Mouse (Mus musculus) small intestine, adult 2 months (tissue): ENCODE data around the gene Hspa1a. TPM values are rescaled to one million over a fixed set of nuclear protein-coding genes. Genes with fewer than 3 reads are reported as not detected.

Source experiments
- H3K27ac ChIP-seq: fragments of 200-500 bp; 2 replicates; pipeline ENCODE4 v1.5.1; 2012; ENCODE audit warnings: low read depth, low read length, control low read depth, inconsistent platforms; ENCODE audit not compliant: insufficient read depth
- H3K27me3 ChIP-seq: fragments of 200-500 bp; 2 replicates; pipeline ENCODE4 v1.6.1; 2012; ENCODE audit warnings: mild to moderate bottlenecking, moderate library complexity, low read length, inconsistent platforms; ENCODE audit not compliant: control insufficient read depth, insufficient read depth
- H3K36me3 ChIP-seq: fragments of 200-500 bp; 2 replicates; pipeline ENCODE4 v1.6.1; 2012; ENCODE audit warnings: mild to moderate bottlenecking, low read length, control low read depth, inconsistent platforms; ENCODE audit not compliant: control insufficient read depth, insufficient read depth
- H3K4me1 ChIP-seq: fragments of 200-500 bp; 2 replicates; pipeline ENCODE4 v1.6.1; 2012; ENCODE audit warnings: low read length, inconsistent platforms, mixed read lengths; ENCODE audit not compliant: control insufficient read depth, insufficient read depth, insufficient read length
- H3K4me3 ChIP-seq: fragments of 200-500 bp; 2 replicates; pipeline ENCODE4 v1.5.1; 2012; ENCODE audit warnings: low read depth, mild to moderate bottlenecking, control low read depth, inconsistent platforms, low read length, moderate library complexity
- CTCF ChIP-seq: fragments of 200-500 bp; IDR thresholded peaks from 2 replicates; pipeline ENCODE4 v1.5.1; 2012; ENCODE audit warnings: low read depth, mild to moderate bottlenecking, control low read depth, inconsistent platforms, low read length, moderate library complexity, mixed read lengths; ENCODE audit not compliant: insufficient replicate concordance, insufficient read length; ENCODE audit errors: extremely low read depth
- POLR2A ChIP-seq: fragments of 200-500 bp; IDR thresholded peaks from 2 replicates; pipeline ENCODE4 v1.6.1; 2012; ENCODE audit warnings: low read depth, mild to moderate bottlenecking, control low read depth, inconsistent platforms, low read length, moderate library complexity
- WGBS: fragments of 180-500 bp; shearing (Covaris S2); methylation state at CpG from one replicate; pipeline ENCODE4 v1.1.7; 2018; 5-methylcytosine and 5-hydroxymethylcytosine counted together
- polyA plus RNA-seq: library from polyadenylated mRNA; depleted of rRNA; stranded (reverse); fragments of >200 nt; gene quantifications from 2 replicates; pipeline ENCODE4 v1.2.3, GENCODE M21; 2012

Gene Hspa1a
- polyA plus RNA-seq, 1 experiment = 8.9 TPM

DNA sequence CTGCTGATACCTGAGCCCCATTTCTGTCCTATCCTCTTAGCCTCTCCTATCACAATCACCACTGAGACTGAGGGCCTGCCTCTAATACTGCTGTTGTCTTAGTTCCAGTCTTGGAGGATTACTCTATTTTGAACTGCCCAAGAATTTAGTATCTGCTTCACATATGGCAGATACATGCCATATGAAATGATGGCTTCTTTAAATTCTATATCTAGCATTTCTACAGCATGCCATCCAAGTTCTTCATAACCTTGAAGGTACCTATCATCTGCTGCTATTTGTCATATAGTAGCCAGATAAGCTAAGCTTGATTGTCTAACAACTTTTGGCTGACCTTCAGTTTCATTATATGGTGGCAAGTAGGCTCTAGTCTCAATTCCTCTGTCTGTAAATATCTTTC, 22.8 kb upstream of the Hspa1a start:
- Histone ChIP-seq H3K4me3 (no peak overlapping the region), H3K4me1 (peaks cover 5% of the 10 kb centered on the region), H3K27me3 (no peaks in the 10 kb centered on the region), H3K36me3 (0 out of 2 replicates have a peak, but pooled peaks cover 3% of the 10 kb centered on the region), H3K27ac (no peak overlapping the region)
- no peak for TF ChIP-seq CTCF
- no peak for TF ChIP-seq POLR2A

DNA sequence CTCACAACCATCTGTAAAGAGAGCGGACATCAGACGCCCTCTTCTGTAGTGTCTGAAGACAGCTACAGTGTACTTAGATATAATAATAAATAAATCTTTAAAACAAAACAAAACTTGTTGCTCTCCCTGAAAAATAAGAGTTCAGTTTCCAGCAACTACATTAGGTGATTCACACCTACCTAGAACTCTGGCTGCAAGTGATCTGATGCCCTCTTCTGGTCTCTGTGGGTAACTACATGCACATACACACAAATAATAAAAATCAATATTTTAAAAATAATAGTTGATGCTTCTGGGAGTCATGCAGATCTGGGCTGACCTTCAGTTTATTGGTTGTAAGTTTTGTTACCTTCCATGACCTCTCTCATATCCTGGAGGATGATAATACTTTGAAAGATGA, 12.3 kb upstream of the Hspa1a start:
- H3K4me3 ChIP-seq = no peak overlapping the region
- no peaks in the 10 kb centered on the region for H3K27me3 ChIP-seq
- H3K36me3 ChIP-seq = peaks cover 16% of the 10 kb centered on the region
- H3K27ac ChIP-seq = no peak overlapping the region
- H3K4me1 ChIP-seq = peaks cover 4% of the 10 kb centered on the region; the same call in 1 of the 2 replicates
- TF ChIP-seq POLR2A (no peak), CTCF (no peak)
- 72% methylated on average over 2 of the region's 2 CpGs for WGBS

GRCm38 (mm10) chr17:34982328-34982727, 10.4 kb upstream of the Hspa1a start:
- Histone ChIP-seq H3K36me3 (peaks cover 16% of the 10 kb centered on the region), H3K27me3 (no peaks in the 10 kb centered on the region), H3K4me3 (peak overlapping the region; percentile 81), H3K4me1 (peaks cover 4% of the 10 kb centered on the region; the same call in 1 of the 2 replicates), H3K27ac (no peak overlapping the region; the same call in 1 of the 2 replicates)
- no peak for TF ChIP-seq CTCF
- no peak for TF ChIP-seq POLR2A
- under 1% methylated on average over 15 of the region's 15 CpGs for WGBS

GRCm38 (mm10) chr17:34981690-34982180, 9.8 kb upstream of the Hspa1a start, which contains the start of gene Lsm2:
Gene Lsm2, plus strand, starts transcription at chr17:34981862.
- Histone ChIP-seq H3K4me3 (peak within 1 kb of the TSS; percentile 81), H3K36me3 (peaks cover 16% of the 10 kb centered on the region), H3K4me1 (peaks cover 4% of the 10 kb centered on the region; the same call in 1 of the 2 replicates), H3K27ac (peak within 1 kb of the TSS; percentile 93), H3K27me3 (no peaks in the 10 kb centered on the region)
- under 1% methylated on average over 58 of the region's 58 CpGs for WGBS
- no peak for TF ChIP-seq CTCF
- peak; percentile 72 for TF ChIP-seq POLR2A

- TF ChIP-seq CTCF (no peak), POLR2A (no peak)
- WGBS = 2% methylated on average over 2 of the region's 2 CpGs
- Histone ChIP-seq H3K27me3 (no peaks in the 10 kb centered on the region), H3K4me1 (peaks cover 4% of the 10 kb centered on the region; the same call in 1 of the 2 replicates), H3K27ac (peak overlapping the region; percentile 25; the same call in 1 of the 2 replicates), H3K36me3 (peaks cover 8% of the 10 kb centered on the region), H3K4me3 (no peak overlapping the region)
These were observed 8.7 kb upstream of the Hspa1a start for GRCm38 (mm10) chr17:34980655-34981054.

GRCm38 (mm10) chr17:34979631-34980030, 7.7 kb upstream of the Hspa1a start:
- TF ChIP-seq CTCF (no peak), POLR2A (no peak)
- H3K27me3 ChIP-seq = no peaks in the 10 kb centered on the region
- no peak overlapping the region for H3K27ac ChIP-seq
- no peak overlapping the region for H3K4me3 ChIP-seq
- 49% methylated on average over 4 of the region's 4 CpGs for WGBS
- H3K4me1 ChIP-seq = peaks cover 4% of the 10 kb centered on the region; the same call in 1 of the 2 replicates
- no peaks in the 10 kb centered on the region; the same call in 1 of the 2 replicates for H3K36me3 ChIP-seq

GRCm38 (mm10) chr17:34978239-34978638, 6.3 kb upstream of the Hspa1a start:
- Histone ChIP-seq H3K4me3 (no peak overlapping the region), H3K4me1 (peaks cover 4% of the 10 kb centered on the region; the same call in 1 of the 2 replicates), H3K27ac (no peak overlapping the region), H3K27me3 (no peaks in the 10 kb centered on the region), H3K36me3 (no peaks in the 10 kb centered on the region)
- TF ChIP-seq POLR2A = no peak
- TF ChIP-seq CTCF = no peak
- 93% methylated on average over 27 of the region's 27 CpGs for WGBS
